Mouse (Mus musculus): Measurements from ENCODE around the gene Fgr. TPM values are rescaled to one million over a fixed set of nuclear protein-coding genes. Genes with fewer than 3 reads are reported as not detected.
A peak's percentile ranks its signal among the peaks of the same experiment; 100 is the strongest.

Fgr gene
- polyA plus RNA-seq, 1 experiment from 2014 or later, result 1.8 TPM

GRCm38 (mm10) chr4:133011028-133011820 is 37.3 kb downstream of the Fgr start, which contains the start of gene Ahdc1:
Ahdc1 (plus strand) TSS chr4:133011260.
- Histone ChIP-seq H3K4me2 (ENCODE audit: low read depth, low read length) (peak within 1 kb of the TSS; percentile 92), H3K27ac (ENCODE audit: low read length) (peak within 1 kb of the TSS; percentile 96), H3K4me1 (ENCODE audit: control insufficient read depth, insufficient read depth, low read length) (peaks cover 33% of the 10 kb centered on the region), H3K36me3 (ENCODE audit: control insufficient read depth, insufficient read depth, low read length) (no peaks in the 10 kb centered on the region), H3K4me3 (replicated peaks; ENCODE audit: low read length) (peak within 1 kb of the TSS; percentile 96), H3K27me3 (ENCODE audit: control insufficient read depth, insufficient read depth, low read length) (0 out of 2 replicates have a peak, but pooled peaks cover 3% of the 10 kb centered on the region), H3K9ac (ENCODE audit: low read length) (peak within 1 kb of the TSS; percentile 99), H3K9me3 (replicated peaks; ENCODE audit: control insufficient read depth, low read length) (no peaks in the 10 kb centered on the region)
- peak; percentile 88 for ATAC-seq (ENCODE audit: insufficient read depth, low FRiP score)
- 1% methylated on average over 66 of the region's 66 CpGs for WGBS

DNA sequence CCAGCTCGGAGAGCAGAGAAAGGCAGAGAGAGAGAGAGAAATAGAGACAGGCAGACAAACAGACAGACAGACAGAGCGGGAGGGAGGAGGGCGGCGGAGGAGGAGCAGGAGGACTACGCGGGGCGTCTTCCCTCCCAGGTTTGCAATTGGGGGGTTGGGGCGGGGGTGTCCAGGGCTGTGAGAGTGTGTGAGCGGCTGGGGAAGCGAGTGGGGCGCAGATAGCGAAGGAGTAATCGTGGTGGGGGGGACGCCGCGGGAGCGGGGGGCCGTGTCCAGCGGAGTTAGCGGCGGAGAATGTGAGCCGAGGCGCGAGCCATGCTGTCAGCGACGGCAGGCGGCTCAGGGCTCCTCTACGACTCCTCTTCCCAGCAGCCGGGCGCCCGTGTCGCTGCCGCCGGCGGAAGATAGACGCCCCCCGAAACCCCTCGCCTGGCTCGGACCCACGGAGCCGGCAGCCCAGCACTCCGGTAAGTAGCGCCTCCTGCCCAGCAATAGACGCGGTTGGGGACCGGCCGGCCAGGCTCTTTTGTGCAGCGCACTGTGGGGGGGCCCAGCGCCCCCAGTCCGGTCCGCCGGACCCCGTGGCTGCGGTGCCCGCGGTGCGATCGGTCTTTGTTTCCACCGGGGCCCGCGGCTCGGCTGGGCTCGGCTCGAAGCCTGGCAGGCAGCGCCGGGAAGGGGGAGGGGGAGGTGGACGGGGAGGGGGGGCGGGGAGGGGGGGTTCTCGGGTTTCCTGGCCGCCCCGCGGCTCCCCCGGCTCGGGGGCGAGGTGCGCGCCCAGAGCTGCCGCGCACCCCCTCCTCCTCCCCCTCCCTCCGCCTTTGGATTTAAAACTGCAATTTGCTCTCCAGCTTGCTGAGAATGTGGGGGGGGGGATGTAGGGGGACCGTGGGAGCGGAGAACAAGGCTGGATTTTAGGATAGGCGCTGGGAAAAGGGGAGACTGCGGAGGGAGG is 38.2 kb downstream of the Fgr start:
- H3K27ac ChIP-seq (ENCODE audit: low read length), result peak overlapping the region; percentile 96
- H3K4me3 ChIP-seq (replicated peaks; ENCODE audit: low read length), result peak overlapping the region; percentile 96
- peak overlapping the region; percentile 92 for H3K4me2 ChIP-seq (ENCODE audit: low read depth, low read length)
- no peaks in the 10 kb centered on the region for H3K36me3 ChIP-seq (ENCODE audit: control insufficient read depth, insufficient read depth, low read length)
- peak overlapping the region; percentile 99 for H3K9ac ChIP-seq (ENCODE audit: low read length)
- ATAC-seq (ENCODE audit: insufficient read depth, low FRiP score), result peak; percentile 1; the same call in 1 of the 2 replicates
- H3K9me3 ChIP-seq (replicated peaks; ENCODE audit: control insufficient read depth, low read length), result no peaks in the 10 kb centered on the region
- WGBS, result under 1% methylated on average over 63 of the region's 84 CpGs
- peaks cover 42% of the 10 kb centered on the region for H3K4me1 ChIP-seq (ENCODE audit: control insufficient read depth, insufficient read depth, low read length)
- 0 out of 2 replicates have a peak, but pooled peaks cover 3% of the 10 kb centered on the region for H3K27me3 ChIP-seq (ENCODE audit: control insufficient read depth, insufficient read depth, low read length)

DNA sequence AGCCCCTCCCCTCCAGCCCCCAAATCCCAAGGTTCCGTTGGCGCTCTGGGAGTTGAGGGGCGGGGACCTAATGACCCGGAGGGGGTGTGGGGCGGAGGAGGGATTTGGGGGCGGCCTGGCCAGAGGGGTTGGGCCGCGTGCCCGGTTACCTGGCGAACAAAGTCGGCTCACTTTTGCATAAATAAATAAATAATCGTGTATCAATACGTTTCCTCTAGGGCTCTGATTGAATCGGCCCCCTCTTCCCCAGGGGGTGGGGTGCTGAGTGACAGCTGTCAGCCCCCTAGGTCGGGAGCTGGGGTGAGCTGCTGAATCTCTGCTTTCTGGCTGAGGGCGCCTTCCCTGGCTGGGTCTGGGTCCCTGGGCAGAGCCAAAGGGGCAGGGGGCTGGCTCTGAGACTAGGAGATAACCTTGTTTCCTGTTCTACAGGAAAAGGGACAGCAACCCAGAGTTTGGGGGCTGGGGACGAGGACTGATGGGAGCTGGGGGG is 38.9 kb downstream of the Fgr start:
- under 1% methylated on average over 17 of the region's 17 CpGs for WGBS
- Histone ChIP-seq H3K9ac (ENCODE audit: low read length) (peak overlapping the region; percentile 99), H3K4me1 (ENCODE audit: control insufficient read depth, insufficient read depth, low read length) (peaks cover 48% of the 10 kb centered on the region), H3K27ac (ENCODE audit: low read length) (peak overlapping the region; percentile 96), H3K36me3 (ENCODE audit: control insufficient read depth, insufficient read depth, low read length) (no peaks in the 10 kb centered on the region), H3K4me2 (ENCODE audit: low read depth, low read length) (peak overlapping the region; percentile 92), H3K27me3 (ENCODE audit: control insufficient read depth, insufficient read depth, low read length) (0 out of 2 replicates have a peak, but pooled peaks cover 3% of the 10 kb centered on the region), H3K4me3 (replicated peaks; ENCODE audit: low read length) (peak overlapping the region; percentile 96), H3K9me3 (replicated peaks; ENCODE audit: control insufficient read depth, low read length) (no peaks in the 10 kb centered on the region)
- no peak for ATAC-seq (ENCODE audit: insufficient read depth, low FRiP score)

- Histone ChIP-seq H3K9me3 (replicated peaks; ENCODE audit: control insufficient read depth, low read length) (no peaks in the 10 kb centered on the region), H3K36me3 (ENCODE audit: control insufficient read depth, insufficient read depth, low read length) (no peaks in the 10 kb centered on the region), H3K9ac (ENCODE audit: low read length) (peak overlapping the region; percentile 99), H3K4me1 (ENCODE audit: control insufficient read depth, insufficient read depth, low read length) (peaks cover 53% of the 10 kb centered on the region), H3K27ac (ENCODE audit: low read length) (peak overlapping the region; percentile 96), H3K4me2 (ENCODE audit: low read depth, low read length) (peak overlapping the region; percentile 92), H3K27me3 (ENCODE audit: control insufficient read depth, insufficient read depth, low read length) (0 out of 2 replicates have a peak, but pooled peaks cover 3% of the 10 kb centered on the region), H3K4me3 (replicated peaks; ENCODE audit: low read length) (peak overlapping the region; percentile 96)
- 6% methylated on average over 16 of the region's 18 CpGs for WGBS
- 0 out of 2 replicates have a peak, but pooled peaks have one; percentile 2 for ATAC-seq (ENCODE audit: insufficient read depth, low FRiP score)
Observed at GRCm38 (mm10) chr4:133013266-133013891, 39.5 kb downstream of the Fgr start.

DNA sequence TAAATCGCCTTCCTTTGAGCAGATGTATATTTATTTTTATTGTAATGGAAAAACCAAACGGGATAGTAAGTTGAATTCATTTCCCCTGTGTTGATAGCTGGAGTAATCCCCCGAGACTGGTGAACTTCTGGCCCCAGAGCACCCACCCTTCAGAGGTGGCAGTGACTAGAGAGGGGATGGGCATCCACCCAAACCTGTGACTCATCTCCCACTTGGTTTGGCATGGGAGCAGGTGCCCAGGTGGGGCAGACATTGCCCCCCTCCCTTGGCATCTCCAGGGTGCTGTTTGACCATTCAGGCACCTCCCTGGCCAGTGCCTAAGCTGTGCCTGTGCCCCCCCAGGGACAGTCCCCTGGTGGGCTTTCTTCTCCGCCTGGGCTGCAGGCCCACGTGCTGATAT is 40.2 kb downstream of the Fgr start:
- Histone ChIP-seq H3K27ac (ENCODE audit: low read length) (peak overlapping the region; percentile 96; the same call in 1 of the 2 replicates), H3K4me3 (replicated peaks; ENCODE audit: low read length) (peak overlapping the region; percentile 96), H3K9ac (ENCODE audit: low read length) (peak overlapping the region; percentile 99), H3K4me1 (ENCODE audit: control insufficient read depth, insufficient read depth, low read length) (peaks cover 53% of the 10 kb centered on the region), H3K36me3 (ENCODE audit: control insufficient read depth, insufficient read depth, low read length) (no peaks in the 10 kb centered on the region), H3K4me2 (ENCODE audit: low read depth, low read length) (peak overlapping the region; percentile 92), H3K9me3 (replicated peaks; ENCODE audit: control insufficient read depth, low read length) (no peaks in the 10 kb centered on the region), H3K27me3 (ENCODE audit: control insufficient read depth, insufficient read depth, low read length) (0 out of 2 replicates have a peak, but pooled peaks cover 3% of the 10 kb centered on the region)
- WGBS, result 25% methylated on average over 5 of the region's 5 CpGs
- no peak for ATAC-seq (ENCODE audit: insufficient read depth, low FRiP score)

DNA sequence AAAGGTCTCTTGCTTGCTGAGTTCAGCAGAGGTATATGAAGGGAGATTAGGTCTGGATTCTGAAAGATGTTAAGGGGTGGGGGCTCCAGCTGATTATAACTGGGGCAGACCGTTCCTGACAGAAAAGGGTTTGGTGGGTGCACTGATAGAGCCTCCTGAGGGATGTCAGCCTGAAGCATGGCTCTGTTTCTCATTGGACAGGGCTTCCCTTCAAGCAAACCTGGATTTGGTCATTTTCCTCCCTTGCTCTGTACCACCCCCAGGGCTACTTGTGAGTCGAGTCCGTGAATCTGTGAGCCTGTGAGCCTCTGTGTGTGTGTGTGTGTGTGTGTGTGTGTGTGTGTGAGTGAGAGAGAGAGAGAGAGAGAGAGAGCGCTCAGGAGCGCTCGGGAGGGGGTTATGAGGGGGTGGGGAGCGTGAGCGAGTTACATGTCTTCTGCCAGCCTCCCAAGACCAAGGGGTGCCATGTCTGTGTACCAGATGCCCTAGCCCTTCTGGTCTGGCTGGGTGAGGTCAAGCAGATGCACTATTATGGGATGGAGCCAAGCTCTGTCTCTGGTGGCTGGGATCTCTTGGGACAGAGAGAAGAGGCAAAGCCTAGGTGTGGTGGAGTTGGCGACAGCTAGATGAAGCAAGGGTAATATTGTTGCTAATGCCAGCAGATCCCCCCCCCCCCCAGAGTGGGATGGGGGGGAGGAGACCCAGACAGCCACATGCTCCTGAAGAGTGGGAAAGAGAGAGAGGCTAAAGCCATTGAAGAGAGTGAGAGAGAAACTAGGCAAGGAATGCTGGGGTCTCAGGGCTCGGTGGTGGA is 41.2 kb downstream of the Fgr start:
- Histone ChIP-seq H3K4me2 (ENCODE audit: low read depth, low read length) (peak overlapping the region; percentile 14), H3K27ac (ENCODE audit: low read length) (peak overlapping the region; percentile 22; the same call in 1 of the 2 replicates), H3K9ac (ENCODE audit: low read length) (no peak overlapping the region; the same call in 1 of the 2 replicates), H3K36me3 (ENCODE audit: control insufficient read depth, insufficient read depth, low read length) (no peaks in the 10 kb centered on the region), H3K4me3 (replicated peaks; ENCODE audit: low read length) (no peak overlapping the region), H3K4me1 (ENCODE audit: control insufficient read depth, insufficient read depth, low read length) (peaks cover 56% of the 10 kb centered on the region), H3K27me3 (ENCODE audit: control insufficient read depth, insufficient read depth, low read length) (0 out of 2 replicates have a peak, but pooled peaks cover under 1% of the 10 kb centered on the region), H3K9me3 (replicated peaks; ENCODE audit: control insufficient read depth, low read length) (no peaks in the 10 kb centered on the region)
- no peak for ATAC-seq (ENCODE audit: insufficient read depth, low FRiP score)
- 51% methylated on average over 10 of the region's 10 CpGs for WGBS

DNA sequence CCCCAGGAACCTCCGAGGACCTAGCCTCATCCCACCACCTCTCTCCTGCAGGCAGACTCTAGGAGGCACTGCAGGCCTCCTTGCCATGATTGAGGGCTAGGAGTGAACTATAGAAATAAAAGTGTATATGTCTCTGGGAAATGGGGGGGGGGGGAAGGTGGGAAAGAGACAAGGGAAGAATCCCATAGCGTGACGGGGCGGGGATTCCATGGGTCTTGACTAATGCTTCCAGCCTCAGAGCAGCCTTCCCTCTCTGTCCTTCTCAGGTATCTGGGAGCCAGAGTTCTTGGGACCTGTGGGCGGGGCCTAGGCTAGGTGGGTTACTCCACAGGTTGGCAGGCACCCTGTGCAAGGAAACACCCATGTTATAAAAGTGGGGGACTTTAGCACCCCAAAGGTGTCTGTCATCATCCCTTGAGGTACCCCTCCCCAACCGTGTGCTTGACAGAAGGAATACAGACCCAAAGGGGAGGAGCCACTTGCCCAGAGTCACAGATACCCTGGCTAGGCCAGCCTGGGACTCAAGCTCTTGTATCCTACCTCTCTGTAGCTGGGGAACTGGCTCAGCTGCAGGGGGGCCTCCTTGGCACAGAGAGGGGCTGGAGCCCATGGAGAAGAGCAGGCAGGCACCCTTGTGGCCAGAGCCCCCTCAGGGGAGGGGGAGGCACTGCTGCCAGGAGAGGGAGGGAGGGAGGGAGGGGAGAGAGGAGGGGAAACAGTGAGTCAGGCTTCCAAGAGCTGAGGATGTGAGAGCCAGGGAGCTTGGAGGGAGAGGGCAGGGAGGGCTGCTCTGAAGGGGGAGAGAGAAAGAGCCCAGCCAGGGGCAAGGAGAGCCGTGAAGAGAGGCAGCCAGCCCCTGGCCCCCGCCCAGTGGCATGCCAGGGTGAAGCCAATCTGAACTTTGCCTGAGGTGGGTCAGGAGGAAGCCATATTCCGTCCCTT is 42.1 kb downstream of the Fgr start:
- H3K27ac ChIP-seq (ENCODE audit: low read length), result peak overlapping the region; percentile 73
- 28% methylated on average over 9 of the region's 9 CpGs for WGBS
- peak; percentile 4; the same call in 1 of the 2 replicates for ATAC-seq (ENCODE audit: insufficient read depth, low FRiP score)
- peaks cover 59% of the 10 kb centered on the region for H3K4me1 ChIP-seq (ENCODE audit: control insufficient read depth, insufficient read depth, low read length)
- peak overlapping the region; percentile 34 for H3K4me2 ChIP-seq (ENCODE audit: low read depth, low read length)
- H3K9ac ChIP-seq (ENCODE audit: low read length), result peak overlapping the region; percentile 60
- H3K36me3 ChIP-seq (ENCODE audit: control insufficient read depth, insufficient read depth, low read length), result no peaks in the 10 kb centered on the region
- H3K27me3 ChIP-seq (ENCODE audit: control insufficient read depth, insufficient read depth, low read length), result no peaks in the 10 kb centered on the region
- H3K9me3 ChIP-seq (replicated peaks; ENCODE audit: control insufficient read depth, low read length), result no peaks in the 10 kb centered on the region
- H3K4me3 ChIP-seq (replicated peaks; ENCODE audit: low read length), result peak overlapping the region; percentile 6; the same call in 1 of the 2 replicates

All from stomach, embryonic 16.5 days (tissue).